Mouse (Mus musculus) limb, embryonic 14.5 days (tissue): ENCODE measurements around the gene Nup155. TPM values are rescaled to one million over a fixed set of nuclear protein-coding genes. Genes with fewer than 3 reads are reported as not detected.

Experiments
- ATAC-seq: fragments of 200-750 bp; cut with Nextera tagmentation; 2 replicates; pipeline ENCODE4 v1.8.0; 2017; ENCODE audit warnings: low read depth, moderate number of reproducible peaks, moderate TSS enrichment; ENCODE audit not compliant: low FRiP score
- DNase-seq: peaks from one replicate; pipeline ENCODE4 v3.0.0-alpha.2; 2015; ENCODE audit warnings: low spot score
- H3K27ac ChIP-seq: fragments of 300-500 bp; sonication (generic); replicated peaks from 2 replicates; pipeline ENCODE4 v1.5.1; 2014; ENCODE audit warnings: low read depth, mild to moderate bottlenecking, low read length, moderate library complexity, mixed read lengths
- H3K27me3 ChIP-seq: fragments of 300-500 bp; sonication (generic); 2 replicates; pipeline ENCODE4 v1.6.1; 2014; ENCODE audit warnings: low read length, mixed read lengths; ENCODE audit not compliant: control insufficient read depth, insufficient read depth
- H3K36me3 ChIP-seq: fragments of 300-500 bp; sonication (generic); 2 replicates; pipeline ENCODE4 v1.6.1; 2014; ENCODE audit warnings: mild to moderate bottlenecking, low read length, moderate library complexity, mixed read lengths; ENCODE audit not compliant: control insufficient read depth, insufficient read depth
- H3K4me1 ChIP-seq: fragments of 300-500 bp; sonication (generic); 2 replicates; pipeline ENCODE4 v1.6.1; 2014; ENCODE audit warnings: antibody characterized with exemption, low read length, mixed read lengths; ENCODE audit not compliant: control insufficient read depth, insufficient read depth
- H3K4me2 ChIP-seq: fragments of 300-500 bp; sonication (generic); replicated peaks from 2 replicates; pipeline ENCODE4 v1.6.1; 2014; ENCODE audit warnings: low read depth, mild to moderate bottlenecking, low read length, moderate library complexity; ENCODE audit not compliant: severe bottlenecking
- H3K4me3 ChIP-seq: fragments of 300-500 bp; sonication (generic); replicated peaks from 2 replicates; pipeline ENCODE4 v1.5.1; 2014; ENCODE audit warnings: low read length
- H3K9ac ChIP-seq: fragments of 300-500 bp; sonication (generic); 2 replicates; pipeline ENCODE4 v1.6.1; 2014; ENCODE audit warnings: mild to moderate bottlenecking, low read depth, low read length, moderate library complexity; ENCODE audit not compliant: severe bottlenecking
- H3K9me3 ChIP-seq: fragments of 300-500 bp; sonication (generic); 2 replicates; pipeline ENCODE4 v1.6.1; 2016; ENCODE audit warnings: low read length; ENCODE audit not compliant: control insufficient read depth
- POLR2A ChIP-seq: fragments of 200-500 bp; IDR thresholded peaks from 2 replicates; pipeline ENCODE4 v1.8.0; 2012; ENCODE audit warnings: inconsistent platforms, mild to moderate bottlenecking, moderate library complexity, borderline replicate concordance; ENCODE audit not compliant: insufficient read depth, insufficient read length; ENCODE audit errors: extremely low read depth
- WGBS: fragments of 180-500 bp; shearing (Covaris S2); extraction: QIAGEN DNeasy Blood & Tissue Kit; methylation state at CpG from one replicate; pipeline ENCODE4 v1.1.7; 2014; 5-methylcytosine and 5-hydroxymethylcytosine counted together
- polyA plus RNA-seq, 2 experiments: library from polyadenylated mRNA; depleted of rRNA in 1 of 2; stranded (reverse) in 1 of 2; unstranded in 1 of 2; fragments of >200 nt; fragmentation: Nextera tagmentation in 1 of 2; extraction: Ambion mirVana in 1 of 2; gene quantifications; 2 replicates each; pipeline versions ENCODE4 v1.2.1 to v1.2.3; 2012 to 2014

The Nup155 gene
- polyA plus RNA-seq, 2 experiments, result 16.7 to 26.6 TPM

DNA sequence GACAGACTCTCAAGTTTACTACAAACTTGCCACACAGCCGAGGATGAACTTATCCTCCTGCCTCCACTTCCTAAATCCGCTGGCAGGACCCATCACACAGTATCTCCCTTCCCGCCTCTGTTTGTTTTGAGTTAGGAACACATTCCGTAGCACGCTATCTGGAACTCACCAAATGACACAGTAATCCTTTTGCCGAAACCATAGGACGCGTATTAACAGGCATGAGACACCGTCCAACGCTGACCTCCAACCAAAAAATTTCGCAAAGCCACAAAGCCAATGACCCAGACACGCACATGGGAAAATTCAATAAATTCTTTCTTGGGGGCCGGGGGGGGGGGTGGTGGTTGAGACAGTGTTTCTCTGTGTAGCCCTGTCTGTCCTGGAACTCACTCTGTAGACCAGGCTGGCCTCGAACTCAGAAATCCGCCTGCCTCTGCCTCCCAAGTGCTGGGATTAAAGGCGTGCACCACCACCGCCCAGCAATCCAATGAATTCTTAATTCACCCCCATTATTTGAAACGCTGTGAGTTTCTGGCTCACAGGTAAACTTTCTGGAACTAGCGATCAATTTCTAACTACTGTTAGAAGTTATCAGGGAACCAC lies 610 bp upstream of the Nup155 start:
- H3K9ac ChIP-seq, result peak overlapping the region; percentile 80
- H3K9me3 ChIP-seq, result no peaks in the 10 kb centered on the region
- DNase-seq (no peak), ATAC-seq (peak; percentile 24)
- H3K27ac ChIP-seq, result peak overlapping the region; percentile 63
- 55% methylated on average over 19 of the region's 19 CpGs for WGBS
- TF ChIP-seq POLR2A, result no peak
- H3K27me3 ChIP-seq, result no peaks in the 10 kb centered on the region
- peak overlapping the region; percentile 90 for H3K4me3 ChIP-seq
- peaks cover 10% of the 10 kb centered on the region; the same call in 1 of the 2 replicates for H3K4me1 ChIP-seq
- peaks cover 20% of the 10 kb centered on the region for H3K36me3 ChIP-seq
- peak overlapping the region; percentile 65 for H3K4me2 ChIP-seq

DNA sequence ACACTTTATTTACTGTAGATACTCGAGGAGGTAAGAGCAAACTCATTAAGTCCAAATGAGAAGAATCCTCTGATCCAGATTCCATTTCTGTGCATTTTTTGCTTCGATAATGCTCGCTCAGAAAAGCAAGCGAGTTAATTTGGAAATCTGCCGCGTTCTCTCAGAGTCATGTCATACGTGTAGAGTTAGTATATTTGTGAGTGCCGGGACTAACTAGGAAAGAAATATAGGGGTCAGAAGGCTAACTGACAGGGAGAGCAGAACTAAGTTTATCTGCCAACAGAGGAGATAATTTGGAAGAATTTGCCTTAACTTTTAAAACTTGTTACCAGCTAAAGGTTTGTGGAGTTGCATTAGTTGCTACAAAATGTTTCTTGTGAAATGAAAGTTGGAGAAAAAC lies 709 bp downstream of the Nup155 start:
- no peak for TF ChIP-seq POLR2A
- H3K27ac ChIP-seq, result peak overlapping the region; percentile 70
- H3K27me3 ChIP-seq, result no peaks in the 10 kb centered on the region
- H3K4me3 ChIP-seq, result peak overlapping the region; percentile 90
- no peaks in the 10 kb centered on the region for H3K9me3 ChIP-seq
- no peak for DNase-seq
- WGBS, result 3% methylated on average over 8 of the region's 8 CpGs
- H3K9ac ChIP-seq, result peak overlapping the region; percentile 80
- no peak for ATAC-seq
- peak overlapping the region; percentile 65 for H3K4me2 ChIP-seq
- peaks cover 10% of the 10 kb centered on the region; the same call in 1 of the 2 replicates for H3K4me1 ChIP-seq
- peaks cover 24% of the 10 kb centered on the region for H3K36me3 ChIP-seq

DNA sequence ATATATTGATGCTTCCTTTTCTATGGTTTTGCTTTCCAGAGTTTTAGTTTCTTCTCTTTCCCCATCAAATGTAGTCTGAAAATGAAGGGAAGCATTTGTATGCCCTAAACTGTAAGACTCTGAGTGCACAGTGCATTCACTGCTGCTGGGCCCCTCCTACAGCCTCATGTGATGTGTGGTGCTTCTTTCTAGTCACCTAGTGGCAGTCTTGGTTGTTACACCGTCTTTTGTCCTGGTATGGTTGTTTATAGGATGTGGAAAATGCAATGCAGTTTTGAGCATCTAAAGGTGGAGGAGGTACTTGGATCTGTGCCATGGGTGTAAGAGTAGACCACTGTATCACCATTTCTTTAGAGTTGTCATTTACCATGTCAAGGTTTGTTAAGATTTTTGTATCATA lies 20.2 kb downstream of the Nup155 start:
- H3K27me3 ChIP-seq, result no peaks in the 10 kb centered on the region
- H3K9ac ChIP-seq, result no peak overlapping the region
- no peak for TF ChIP-seq POLR2A
- WGBS, result 63% methylated on average over 1 of the region's 1 CpGs
- no peak overlapping the region for H3K27ac ChIP-seq
- H3K4me3 ChIP-seq, result no peak overlapping the region
- peaks cover 79% of the 10 kb centered on the region for H3K36me3 ChIP-seq
- no peak for DNase-seq
- H3K4me1 ChIP-seq, result no peaks in the 10 kb centered on the region
- no peaks in the 10 kb centered on the region for H3K9me3 ChIP-seq
- ATAC-seq, result no peak
- no peak overlapping the region for H3K4me2 ChIP-seq

DNA sequence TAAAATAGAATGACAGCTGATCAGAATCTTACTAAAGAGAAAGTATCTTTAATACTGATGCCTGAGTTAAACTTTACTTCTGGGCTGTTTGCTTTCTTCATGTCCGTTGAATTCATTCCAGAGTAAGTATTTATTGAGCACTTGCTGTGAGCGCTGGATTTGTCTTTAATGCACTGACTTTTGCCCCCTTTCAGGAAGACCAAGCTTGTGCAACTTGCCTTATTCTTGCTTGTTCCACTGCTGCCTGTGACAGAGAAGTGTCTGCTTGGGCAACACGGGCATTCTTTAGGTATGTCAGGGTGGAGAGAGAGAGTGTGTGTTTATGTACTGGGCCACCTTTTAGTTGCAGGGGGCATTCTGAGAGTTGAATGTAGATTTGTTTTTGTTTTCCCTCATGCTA lies 22.2 kb downstream of the Nup155 start:
- H3K4me1 ChIP-seq, result no peaks in the 10 kb centered on the region
- H3K36me3 ChIP-seq, result peaks cover 90% of the 10 kb centered on the region
- no peaks in the 10 kb centered on the region for H3K27me3 ChIP-seq
- H3K9ac ChIP-seq, result no peak overlapping the region
- WGBS, result 95% methylated on average over 3 of the region's 3 CpGs
- no peak for TF ChIP-seq POLR2A
- no peak overlapping the region for H3K4me2 ChIP-seq
- H3K9me3 ChIP-seq, result no peaks in the 10 kb centered on the region
- DNase-seq (no peak), ATAC-seq (no peak)
- no peak overlapping the region for H3K4me3 ChIP-seq
- H3K27ac ChIP-seq, result no peak overlapping the region

DNA sequence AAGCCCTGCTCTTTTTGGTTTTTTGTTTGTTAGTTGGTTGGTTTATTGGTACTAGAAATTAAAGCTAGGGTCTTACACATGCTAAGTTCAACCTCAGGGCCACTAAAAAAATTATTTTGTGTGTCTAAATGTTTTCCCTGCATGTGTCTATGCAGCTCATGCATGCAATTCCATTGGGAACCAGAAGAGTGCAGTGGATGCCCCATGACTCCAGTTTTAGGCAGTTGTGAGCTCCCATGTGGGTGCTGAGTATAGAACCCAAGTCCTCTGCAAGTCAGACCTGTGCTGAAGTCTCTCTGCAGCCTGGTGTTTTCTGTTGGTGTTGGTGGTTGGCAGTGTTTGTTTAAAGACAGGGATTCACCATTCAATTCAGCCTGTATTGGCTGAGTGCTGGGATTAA lies 22.7 kb downstream of the Nup155 start:
- H3K36me3 ChIP-seq, result peaks cover 90% of the 10 kb centered on the region
- no peak overlapping the region for H3K4me2 ChIP-seq
- ATAC-seq, result no peak
- H3K9ac ChIP-seq, result no peak overlapping the region
- TF ChIP-seq POLR2A, result no peak
- no peak for DNase-seq
- no peaks in the 10 kb centered on the region for H3K27me3 ChIP-seq
- H3K4me1 ChIP-seq, result no peaks in the 10 kb centered on the region
- H3K4me3 ChIP-seq, result no peak overlapping the region
- H3K27ac ChIP-seq, result no peak overlapping the region
- no peaks in the 10 kb centered on the region for H3K9me3 ChIP-seq

DNA sequence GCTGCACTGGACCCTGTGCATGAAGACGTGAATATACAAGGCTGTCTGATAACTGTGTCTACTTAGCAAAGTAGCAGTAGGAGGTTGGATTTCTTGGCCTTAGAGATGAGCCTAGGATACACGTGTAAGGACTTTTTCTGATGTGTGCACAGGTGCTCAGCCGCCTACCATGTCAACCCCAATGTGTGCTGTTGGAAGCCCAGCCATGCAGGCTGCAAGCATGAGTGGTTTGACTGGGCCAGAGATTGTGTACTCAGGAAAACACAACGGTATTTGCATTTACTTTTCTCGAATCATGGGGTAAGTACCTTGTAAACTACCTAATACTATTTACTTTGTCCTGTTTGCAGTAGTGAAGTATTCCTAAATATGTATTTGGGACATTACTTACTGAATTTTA lies 26.5 kb downstream of the Nup155 start:
- Histone ChIP-seq H3K9me3 (no peaks in the 10 kb centered on the region), H3K4me1 (no peaks in the 10 kb centered on the region), H3K4me2 (no peak overlapping the region), H3K4me3 (no peak overlapping the region), H3K27me3 (no peaks in the 10 kb centered on the region), H3K27ac (no peak overlapping the region), H3K9ac (no peak overlapping the region), H3K36me3 (peaks cover 95% of the 10 kb centered on the region)
- WGBS, result 87% methylated on average over 5 of the region's 5 CpGs
- DNase-seq (no peak), ATAC-seq (no peak)
- TF ChIP-seq POLR2A, result no peak
